Mouse (Mus musculus) forebrain, embryonic 12.5 days (tissue): Measurements from ENCODE around the gene Cdyl. TPM values are rescaled to one million over a fixed set of nuclear protein-coding genes. Genes with fewer than 3 reads are reported as not detected.

Source experiments
- ATAC-seq: fragments of 200-750 bp; cut with Nextera tagmentation; 2 replicates; pipeline ENCODE4 v1.8.0; 2017; ENCODE audit warnings: moderate TSS enrichment; ENCODE audit not compliant: low FRiP score
- H3K27ac ChIP-seq: fragments of 300-500 bp; sonication (generic); 2 replicates; pipeline ENCODE4 v1.5.1; 2016; ENCODE audit warnings: mild to moderate bottlenecking
- H3K27me3 ChIP-seq: fragments of 300-500 bp; sonication (generic); 2 replicates; pipeline ENCODE4 v1.6.1; 2016; ENCODE audit warnings: mild to moderate bottlenecking
- H3K36me3 ChIP-seq: fragments of 300-500 bp; sonication (generic); replicated peaks from 2 replicates; pipeline ENCODE4 v1.6.1; 2016; ENCODE audit warnings: mild to moderate bottlenecking
- H3K4me1 ChIP-seq: fragments of 300-500 bp; sonication (generic); 2 replicates; pipeline ENCODE4 v1.6.1; 2016
- H3K4me2 ChIP-seq: fragments of 300-500 bp; sonication (generic); 2 replicates; pipeline ENCODE4 v1.6.1; 2016; ENCODE audit warnings: mild to moderate bottlenecking, moderate library complexity
- H3K4me3 ChIP-seq: fragments of 300-500 bp; sonication (generic); replicated peaks from 2 replicates; pipeline ENCODE4 v1.5.1; 2016; ENCODE audit warnings: mild to moderate bottlenecking
- H3K9ac ChIP-seq: fragments of 300-500 bp; sonication (generic); 2 replicates; pipeline ENCODE4 v1.6.1; 2016; ENCODE audit warnings: mild to moderate bottlenecking
- H3K9me3 ChIP-seq: fragments of 300-500 bp; sonication (generic); 2 replicates; pipeline ENCODE4 v1.6.1; 2016
- WGBS: fragments of 180-500 bp; shearing (Covaris S2); methylation state at CpG from one replicate; pipeline ENCODE4 v1.1.7; 2016; 5-methylcytosine and 5-hydroxymethylcytosine counted together
- polyA plus RNA-seq: library from polyadenylated mRNA; unstranded; fragments of >200 nt; fragmentation: Nextera tagmentation; extraction: Ambion mirVana; gene quantifications from 2 replicates; pipeline ENCODE4 v1.2.1, GENCODE M21; 2016

Gene Cdyl
- polyA plus RNA-seq, 1 experiment from 2014 or later: 12.2 TPM

- Histone ChIP-seq H3K4me3 (no peak overlapping the region), H3K36me3 (peaks cover 8% of the 10 kb centered on the region), H3K9ac (no peak overlapping the region), H3K4me2 (no peak overlapping the region), H3K4me1 (peaks cover 28% of the 10 kb centered on the region), H3K9me3 (no peaks in the 10 kb centered on the region), H3K27me3 (no peaks in the 10 kb centered on the region), H3K27ac (no peak overlapping the region)
- ATAC-seq: no peak
- WGBS: 71% methylated on average over 11 of the region's 11 CpGs
Observed at GRCm38 (mm10) chr13:35811361-35812190, 151.9 kb downstream of the Cdyl start.

GRCm38 (mm10) chr13:35812191-35812440, 152.5 kb downstream of the Cdyl start:
- Histone ChIP-seq H3K27ac (no peak overlapping the region), H3K27me3 (no peaks in the 10 kb centered on the region), H3K9me3 (no peaks in the 10 kb centered on the region), H3K9ac (no peak overlapping the region), H3K36me3 (peaks cover 11% of the 10 kb centered on the region), H3K4me2 (no peak overlapping the region), H3K4me1 (peaks cover 28% of the 10 kb centered on the region), H3K4me3 (no peak overlapping the region)
- 48% methylated on average over 6 of the region's 6 CpGs for WGBS
- ATAC-seq: no peak

GRCm38 (mm10) chr13:35813348-35814127, 153.9 kb downstream of the Cdyl start:
- WGBS: 88% methylated on average over 7 of the region's 7 CpGs
- H3K9ac ChIP-seq: no peak overlapping the region
- peaks cover 28% of the 10 kb centered on the region for H3K4me1 ChIP-seq
- no peaks in the 10 kb centered on the region for H3K9me3 ChIP-seq
- no peaks in the 10 kb centered on the region for H3K27me3 ChIP-seq
- H3K27ac ChIP-seq: no peak overlapping the region
- no peak overlapping the region for H3K4me3 ChIP-seq
- peaks cover 25% of the 10 kb centered on the region for H3K36me3 ChIP-seq
- no peak overlapping the region for H3K4me2 ChIP-seq
- ATAC-seq: no peak

- no peak overlapping the region for H3K27ac ChIP-seq
- 92% methylated on average over 8 of the region's 8 CpGs for WGBS
- ATAC-seq: no peak
- no peak overlapping the region for H3K4me2 ChIP-seq
- no peak overlapping the region for H3K9ac ChIP-seq
- H3K4me3 ChIP-seq: no peak overlapping the region
- H3K27me3 ChIP-seq: no peaks in the 10 kb centered on the region
- H3K9me3 ChIP-seq: no peaks in the 10 kb centered on the region
- H3K4me1 ChIP-seq: peaks cover 19% of the 10 kb centered on the region
- H3K36me3 ChIP-seq: peaks cover 35% of the 10 kb centered on the region
Observed at GRCm38 (mm10) chr13:35815205-35815726, 155.6 kb downstream of the Cdyl start.

- Histone ChIP-seq H3K36me3 (peaks cover 37% of the 10 kb centered on the region), H3K4me1 (peaks cover 17% of the 10 kb centered on the region), H3K9me3 (no peaks in the 10 kb centered on the region), H3K4me3 (no peak overlapping the region), H3K4me2 (no peak overlapping the region), H3K27ac (no peak overlapping the region), H3K27me3 (no peaks in the 10 kb centered on the region), H3K9ac (no peak overlapping the region)
- no peak for ATAC-seq
- 95% methylated on average over 16 of the region's 16 CpGs for WGBS
Observed at GRCm38 (mm10) chr13:35815782-35816368, 156.2 kb downstream of the Cdyl start.

- no peak for ATAC-seq
- no peaks in the 10 kb centered on the region for H3K9me3 ChIP-seq
- H3K27me3 ChIP-seq: no peaks in the 10 kb centered on the region
Observed at GRCm38 (mm10) chr13:35817626-35818025, 158.0 kb downstream of the Cdyl start.

GRCm38 (mm10) chr13:35818060-35818459, 158.4 kb downstream of the Cdyl start:
- Histone ChIP-seq H3K4me1 (no peaks in the 10 kb centered on the region), H3K36me3 (peaks cover 37% of the 10 kb centered on the region), H3K27me3 (no peaks in the 10 kb centered on the region), H3K9ac (no peak overlapping the region), H3K4me2 (no peak overlapping the region), H3K4me3 (no peak overlapping the region), H3K9me3 (no peaks in the 10 kb centered on the region), H3K27ac (no peak overlapping the region)
- 95% methylated on average over 4 of the region's 4 CpGs for WGBS
- ATAC-seq: no peak

More at GRCm38 (mm10) chr13:35817626-35818025, 158.0 kb downstream of the Cdyl start:
- Histone ChIP-seq H3K36me3 (peaks cover 37% of the 10 kb centered on the region), H3K9ac (no peak overlapping the region), H3K27ac (no peak overlapping the region), H3K4me1 (peaks cover under 1% of the 10 kb centered on the region; the same call in 1 of the 2 replicates), H3K4me3 (no peak overlapping the region), H3K4me2 (no peak overlapping the region)
- 90% methylated on average over 3 of the region's 3 CpGs for WGBS

- no peaks in the 10 kb centered on the region for H3K9me3 ChIP-seq
- H3K4me3 ChIP-seq: no peak overlapping the region
- H3K36me3 ChIP-seq: peaks cover 31% of the 10 kb centered on the region; the same call in 1 of the 2 replicates
- no peaks in the 10 kb centered on the region for H3K27me3 ChIP-seq
- WGBS: 83% methylated on average over 10 of the region's 10 CpGs
- H3K4me1 ChIP-seq: no peaks in the 10 kb centered on the region
- H3K27ac ChIP-seq: no peak overlapping the region
- no peak overlapping the region for H3K9ac ChIP-seq
- H3K4me2 ChIP-seq: no peak overlapping the region
- no peak for ATAC-seq
Observed at GRCm38 (mm10) chr13:35821821-35822454, 162.3 kb downstream of the Cdyl start.

- Histone ChIP-seq H3K4me1 (no peaks in the 10 kb centered on the region), H3K27me3 (no peaks in the 10 kb centered on the region), H3K4me2 (no peak overlapping the region), H3K27ac (no peak overlapping the region), H3K4me3 (no peak overlapping the region), H3K9ac (no peak overlapping the region), H3K36me3 (peaks cover 26% of the 10 kb centered on the region; the same call in 1 of the 2 replicates), H3K9me3 (no peaks in the 10 kb centered on the region)
- no peak for ATAC-seq
- 63% methylated on average over 8 of the region's 8 CpGs for WGBS
Observed at GRCm38 (mm10) chr13:35822795-35823194, 163.2 kb downstream of the Cdyl start.

- no peak overlapping the region for H3K9ac ChIP-seq
- H3K4me1 ChIP-seq: no peaks in the 10 kb centered on the region
- H3K4me3 ChIP-seq: no peak overlapping the region
- WGBS: 92% methylated on average over 2 of the region's 2 CpGs
- H3K36me3 ChIP-seq: 0 out of 2 replicates have a peak, but pooled peaks cover 7% of the 10 kb centered on the region
- H3K27me3 ChIP-seq: no peaks in the 10 kb centered on the region
- H3K9me3 ChIP-seq: no peaks in the 10 kb centered on the region
- no peak overlapping the region for H3K4me2 ChIP-seq
- ATAC-seq: no peak
- H3K27ac ChIP-seq: no peak overlapping the region
Observed at GRCm38 (mm10) chr13:35825639-35826038, 166.0 kb downstream of the Cdyl start.

GRCm38 (mm10) chr13:35832676-35833075, 173.0 kb downstream of the Cdyl start:
- Histone ChIP-seq H3K9ac (no peak overlapping the region), H3K27ac (no peak overlapping the region), H3K4me2 (no peak overlapping the region), H3K4me1 (peaks cover 11% of the 10 kb centered on the region), H3K9me3 (no peaks in the 10 kb centered on the region), H3K4me3 (no peak overlapping the region), H3K27me3 (no peaks in the 10 kb centered on the region), H3K36me3 (no peaks in the 10 kb centered on the region; the same call in 1 of the 2 replicates)
- no peak for ATAC-seq
- 81% methylated on average over 6 of the region's 6 CpGs for WGBS

GRCm38 (mm10) chr13:35833941-35834340, 174.3 kb downstream of the Cdyl start:
- Histone ChIP-seq H3K9ac (no peak overlapping the region), H3K36me3 (no peaks in the 10 kb centered on the region; the same call in 1 of the 2 replicates), H3K27ac (no peak overlapping the region), H3K4me1 (peaks cover 11% of the 10 kb centered on the region), H3K27me3 (no peaks in the 10 kb centered on the region), H3K9me3 (no peaks in the 10 kb centered on the region), H3K4me2 (no peak overlapping the region), H3K4me3 (no peak overlapping the region)
- no peak for ATAC-seq
- 41% methylated on average over 6 of the region's 6 CpGs for WGBS
